In the genomic region with DNA sequence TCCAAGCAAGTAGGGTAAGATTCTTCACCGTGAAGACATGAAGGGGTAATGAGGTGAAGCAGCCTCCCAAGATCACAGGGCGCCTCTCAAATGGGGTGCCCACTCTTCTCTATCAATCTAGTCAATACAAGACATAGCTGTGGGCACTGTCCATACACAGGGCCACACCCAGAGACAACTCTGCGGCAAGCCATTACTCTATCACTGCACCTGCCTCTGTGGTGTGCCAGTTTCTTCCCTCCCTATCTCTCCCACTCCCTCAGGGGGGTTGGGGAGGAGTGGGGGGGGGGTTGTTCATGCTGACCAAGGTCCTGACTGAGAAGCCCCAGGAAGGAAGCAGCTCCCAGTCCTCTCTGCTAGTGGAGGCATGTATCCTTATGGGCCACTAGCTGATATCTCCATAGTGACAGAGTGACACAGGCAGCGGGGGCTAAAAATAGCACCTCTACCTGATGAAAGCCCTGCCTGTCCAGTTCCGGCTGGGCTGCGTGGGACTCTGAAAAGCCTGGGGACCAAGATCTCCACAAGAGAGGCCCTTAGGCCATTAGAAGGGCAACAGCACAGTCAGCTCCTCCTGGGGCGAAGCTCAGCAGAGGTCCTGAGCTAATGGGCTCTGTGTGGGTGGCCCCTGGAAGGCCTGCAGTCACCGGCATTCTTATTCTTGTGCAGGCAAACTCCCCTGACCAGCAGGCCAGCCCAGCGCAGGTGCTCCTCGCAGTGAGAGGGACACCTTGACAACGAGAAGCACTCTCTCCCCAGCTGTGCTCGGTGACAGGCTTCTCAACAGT, we compare ENCODE assay signal across 10 mouse cellular contexts. TPM values are rescaled to one million over a fixed set of nuclear protein-coding genes. Genes with fewer than 3 reads are reported as not detected.
DNase-seq lines count a peak whose midpoint lies in the region; ATAC-seq and TF ChIP-seq lines count a peak whose summit lies in the region.
"Had no signal": no experiment of that assay in that cellular context is flagged by ENCODE, and none has a peak within 500 bp of the region (broad histone marks: within the 10 kb centered on the region; RNA-seq: fewer than 3 reads in every experiment).

No protein-coding gene starts in this region.

- H3K9me3 ChIP-seq in neural tube, embryonic 13.5 days: no peaks in the 10 kb centered on the region
- H3K9me3 ChIP-seq in neural tube, embryonic 15.5 days (replicated peaks): no peaks in the 10 kb centered on the region
- H3K9me3 ChIP-seq in intestine, embryonic 15.5 days: no peaks in the 10 kb centered on the region
- H3K9me3 ChIP-seq: midbrain, embryonic 15.5 days had no signal

- peaks cover 33% of the 10 kb centered on the region for H3K4me1 ChIP-seq in heart, adult 2 months (ENCODE audit: control insufficient read depth, insufficient read depth, low read length)
- H3K4me1 ChIP-seq in neural tube, embryonic 13.5 days (replicated peaks): peaks cover 37% of the 10 kb centered on the region
- peaks cover 29% of the 10 kb centered on the region for H3K4me1 ChIP-seq in neural tube, embryonic 15.5 days
- peaks cover 28% of the 10 kb centered on the region for H3K4me1 ChIP-seq in intestine, embryonic 15.5 days (replicated peaks)

- H3K4me2 ChIP-seq in neural tube, embryonic 13.5 days: no peak overlapping the region
- H3K4me2 ChIP-seq in neural tube, embryonic 15.5 days: no peak overlapping the region
- no peak overlapping the region for H3K4me2 ChIP-seq in intestine, embryonic 15.5 days (replicated peaks)
- H3K4me2 ChIP-seq: midbrain, embryonic 15.5 days had no signal

- no peak for TF ChIP-seq CTCF in heart, adult 2 months (IDR thresholded peaks at IDR 0.05)

- no peak overlapping the region for H3K4me3 ChIP-seq in heart, adult 2 months
- no peak overlapping the region for H3K4me3 ChIP-seq in neural tube, embryonic 13.5 days
- H3K4me3 ChIP-seq in neural tube, embryonic 15.5 days (replicated peaks): no peak overlapping the region
- no peak overlapping the region for H3K4me3 ChIP-seq in intestine, embryonic 15.5 days (replicated peaks)
- H3K4me3 ChIP-seq: midbrain, embryonic 15.5 days had no signal

- 0 out of 2 replicates have a peak, but pooled peaks have one; percentile 31 for TF ChIP-seq POLR2A in heart, adult 2 months (IDR thresholded peaks at IDR 0.05; ENCODE audit: insufficient read depth, low read depth, low read length)

- intact Hi-C loops in heart, adult 2 months (cut with DNase I): no loop called here
- intact Hi-C loops in heart, postnatal 36 days (cut with DNase I): no loop called here

- peaks cover 4% of the 10 kb centered on the region for H3K36me3 ChIP-seq in heart, adult 2 months (ENCODE audit: control insufficient read depth, insufficient read depth, low read length)
- H3K36me3 ChIP-seq in neural tube, embryonic 13.5 days: no peaks in the 10 kb centered on the region
- no peaks in the 10 kb centered on the region for H3K36me3 ChIP-seq in neural tube, embryonic 15.5 days
- no peaks in the 10 kb centered on the region for H3K36me3 ChIP-seq in intestine, embryonic 15.5 days
- H3K36me3 ChIP-seq: midbrain, embryonic 15.5 days had no signal

- peak overlapping the region; percentile 65 for H3K27ac ChIP-seq in heart, adult 2 months
- no peak overlapping the region for H3K27ac ChIP-seq in neural tube, embryonic 13.5 days (replicated peaks)
- H3K27ac ChIP-seq in neural tube, embryonic 15.5 days (replicated peaks): no peak overlapping the region
- no peak overlapping the region for H3K27ac ChIP-seq in intestine, embryonic 15.5 days
- H3K27ac ChIP-seq: midbrain, embryonic 15.5 days had no signal

- peaks cover 6% of the 10 kb centered on the region for H3K79me2 ChIP-seq in heart, adult 2 months (replicated peaks; ENCODE audit: control insufficient read depth, insufficient read depth, low read length)

- TF ChIP-seq EP300 in heart, adult 2 months (IDR thresholded peaks at IDR 0.05; ENCODE audit: insufficient read depth, low read depth, low read length): no peak

- no peak for ATAC-seq in neural tube, embryonic 13.5 days (ENCODE audit: low read depth)
- no peak for ATAC-seq in neural tube, embryonic 15.5 days (ENCODE audit: low FRiP score)
- peak; percentile 49; the same call in 1 of the 2 replicates for ATAC-seq in intestine, embryonic 15.5 days
- ATAC-seq: forebrain, embryonic 14.5 days; midbrain, embryonic 15.5 days had no signal

- peak; percentile 39 to 59 for DNase-seq in heart, adult 2 months
- DNase-seq in heart, postnatal 36 days: no peak
- DNase-seq in thymus, postnatal 25 days: peak; percentile 51
- DNase-seq in adrenal gland, postnatal 4 days (ENCODE audit: low spot score in 2 of 2): no peak
- no peak for DNase-seq in layer of hippocampus, postnatal 10 days (ENCODE audit: low spot score in 2 of 2)

- peak overlapping the region; percentile 18 for H3K9ac ChIP-seq in heart, adult 2 months (ENCODE audit: low read depth, low read length)
- H3K9ac ChIP-seq in neural tube, embryonic 13.5 days: 0 out of 2 replicates have a peak overlapping the region, but pooled peaks have one; percentile 12
- H3K9ac ChIP-seq in neural tube, embryonic 15.5 days (replicated peaks): no peak overlapping the region
- no peak overlapping the region for H3K9ac ChIP-seq in intestine, embryonic 15.5 days
- H3K9ac ChIP-seq: midbrain, embryonic 15.5 days had no signal

- no peaks in the 10 kb centered on the region for H3K27me3 ChIP-seq in heart, adult 2 months (ENCODE audit: control insufficient read depth, insufficient read depth, low read length)
- H3K27me3 ChIP-seq in neural tube, embryonic 13.5 days: no peaks in the 10 kb centered on the region
- no peaks in the 10 kb centered on the region for H3K27me3 ChIP-seq in neural tube, embryonic 15.5 days (replicated peaks)
- H3K27me3 ChIP-seq in intestine, embryonic 15.5 days (replicated peaks): no peaks in the 10 kb centered on the region
- H3K27me3 ChIP-seq: midbrain, embryonic 15.5 days had no signal

- 42% methylated on average over 12 of the region's 12 CpGs for WGBS in heart, adult 2 months
- 66% methylated on average over 12 of the region's 12 CpGs for WGBS in neural tube, embryonic 13.5 days
- 60% methylated on average over 12 of the region's 12 CpGs for WGBS in neural tube, embryonic 15.5 days
- WGBS in intestine, embryonic 15.5 days: 57% methylated on average over 12 of the region's 12 CpGs

RNA-seq across cellular contexts. Expression of a gene that starts 15.5 kb away (rescaled TPM):
- 10 to 100 TPM; 40.1 TPM for total RNA-seq in heart, adult 2 months (2021)
- 34.9 and 37.7 TPM in 2 replicates for polyA plus RNA-seq in heart, adult 2 months (2012; rRNA removed)
- 10 to 100 TPM; 43.9 to 45.5 TPM for total RNA-seq in heart, postnatal 36 days (2021)
- 7.9 and 8.4 TPM in 2 replicates for polyA plus RNA-seq in neural tube, embryonic 13.5 days (2015; fragmentation: Nextera tagmentation; extraction: Ambion mirVana)
- 8.9 and 9.4 TPM in 2 replicates for polyA plus RNA-seq in neural tube, embryonic 15.5 days (2015; fragmentation: Nextera tagmentation; extraction: Ambion mirVana)
- 3.1 and 3.8 TPM in 2 replicates for polyA plus RNA-seq in intestine, embryonic 15.5 days (2015; fragmentation: Nextera tagmentation; extraction: Ambion mirVana)
- 10 to 100 TPM; 51.2 to 56.3 TPM for total RNA-seq in adrenal gland, postnatal 4 days (2021)
- 100 to 1,000 TPM; 125 to 126 TPM for total RNA-seq in layer of hippocampus, postnatal 10 days (2021)

Comparison
In these comparisons a context has a peak if more than half of its experiments do, and no peak if none do; other contexts are left out.
1. DNase-seq: peak in heart, adult 2 months (2 of 2) and thymus, postnatal 25 days (single experiment); none in heart, postnatal 36 days (0 of 2), adrenal gland, postnatal 4 days (0 of 2) and layer of hippocampus, postnatal 10 days (0 of 2).
2. H3K9ac ChIP-seq: peak in heart, adult 2 months (single experiment) and neural tube, embryonic 13.5 days (single experiment); none in neural tube, embryonic 15.5 days (single experiment) and intestine, embryonic 15.5 days (single experiment).